15 mouse cellular contexts compared by ENCODE assay signal in the genomic region with DNA sequence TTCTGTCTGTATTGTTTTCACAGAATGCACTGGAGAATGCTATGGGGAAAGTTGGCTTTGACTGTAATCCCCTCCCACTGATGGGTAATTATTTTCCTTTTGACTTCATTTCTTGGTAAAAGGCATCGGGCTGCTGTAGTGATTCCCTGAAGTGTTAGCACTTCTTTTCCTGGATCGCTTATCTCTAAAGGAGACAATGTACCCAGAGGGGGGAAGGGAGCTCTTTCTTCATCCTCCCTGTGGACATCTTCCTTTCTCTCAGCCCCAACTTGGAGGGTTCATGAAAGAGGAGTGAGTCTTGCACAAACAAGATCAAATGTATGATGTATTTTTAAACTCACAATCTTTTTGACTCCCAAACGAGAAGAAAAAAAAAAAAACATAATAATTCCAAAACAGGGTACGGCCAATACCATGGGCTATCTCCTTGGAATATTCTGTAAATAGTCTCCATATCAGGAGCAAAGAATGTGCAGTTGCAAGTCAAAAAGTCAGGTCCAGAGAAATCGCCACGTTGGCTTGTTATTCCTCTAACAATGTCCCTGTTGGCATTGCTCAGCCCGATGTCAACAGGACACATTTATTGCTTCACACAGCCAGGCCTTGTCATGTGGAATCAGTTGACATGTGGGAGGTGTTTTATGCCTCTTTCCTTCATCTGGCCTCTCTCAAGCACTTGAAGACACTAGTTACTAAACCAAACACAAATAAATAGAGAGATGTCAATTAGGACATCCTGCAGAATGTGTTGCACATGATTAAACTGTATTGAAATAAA.
DNase-seq lines count a peak whose midpoint lies in the region; ATAC-seq and TF ChIP-seq lines count a peak whose summit lies in the region.
"Had no signal": no experiment of that assay in that cellular context is flagged by ENCODE, and none has a peak within 500 bp of the region (broad histone marks: within the 10 kb centered on the region; RNA-seq: fewer than 3 reads in every experiment).

No protein-coding gene starts in this region.

- H3K27me3 ChIP-seq in kidney, embryonic 14.5 days (ENCODE audit: control insufficient read depth, insufficient read depth, low read length) = no peaks in the 10 kb centered on the region
- no peaks in the 10 kb centered on the region for H3K27me3 ChIP-seq in heart, adult 2 months (ENCODE audit: control insufficient read depth, insufficient read depth, low read length)
- no peaks in the 10 kb centered on the region for H3K27me3 ChIP-seq in heart, embryonic 15.5 days
- no peaks in the 10 kb centered on the region for H3K27me3 ChIP-seq in lung, postnatal 0 days (replicated peaks; ENCODE audit: insufficient read depth, low read length)
- H3K27me3 ChIP-seq in midbrain, embryonic 15.5 days (replicated peaks) = no peaks in the 10 kb centered on the region
- H3K27me3 ChIP-seq: neural tube, embryonic 13.5 days had no signal

- TF ChIP-seq POLR2A in heart, adult 2 months (IDR thresholded peaks at IDR 0.05; ENCODE audit: insufficient read depth, low read depth, low read length) = no peak

- H3K4me1 ChIP-seq in kidney, embryonic 14.5 days (ENCODE audit: control insufficient read depth, insufficient read depth, low read length) = 0 out of 2 replicates have a peak, but pooled peaks cover 4% of the 10 kb centered on the region
- H3K4me1 ChIP-seq in heart, adult 2 months (ENCODE audit: control insufficient read depth, insufficient read depth, low read length) = no peaks in the 10 kb centered on the region
- H3K4me1 ChIP-seq in heart, embryonic 15.5 days (replicated peaks) = peaks cover 4% of the 10 kb centered on the region
- no peaks in the 10 kb centered on the region for H3K4me1 ChIP-seq in lung, postnatal 0 days (ENCODE audit: insufficient read depth, low read depth, low read length)
- H3K4me1 ChIP-seq in midbrain, embryonic 15.5 days = no peaks in the 10 kb centered on the region
- H3K4me1 ChIP-seq: embryonic facial prominence, embryonic 10.5 days; neural tube, embryonic 13.5 days had no signal

- TF ChIP-seq CTCF in heart, adult 2 months (IDR thresholded peaks at IDR 0.05) = no peak
- TF ChIP-seq CTCF in lung, postnatal 0 days (IDR thresholded peaks at IDR 0.05) = no peak

- no peak overlapping the region for H3K9ac ChIP-seq in kidney, embryonic 14.5 days (ENCODE audit: low read depth, low read length)
- H3K9ac ChIP-seq in heart, adult 2 months (ENCODE audit: low read depth, low read length) = no peak overlapping the region
- no peak overlapping the region for H3K9ac ChIP-seq in heart, embryonic 15.5 days
- H3K9ac ChIP-seq in lung, postnatal 0 days (replicated peaks; ENCODE audit: low read depth) = no peak overlapping the region
- H3K9ac ChIP-seq in midbrain, embryonic 15.5 days = no peak overlapping the region
- H3K9ac ChIP-seq: neural tube, embryonic 13.5 days had no signal

- WGBS in kidney, embryonic 14.5 days = 19% methylated on average over 7 of the region's 7 CpGs
- 20% methylated on average over 7 of the region's 7 CpGs for WGBS in heart, adult 2 months
- 26% methylated on average over 7 of the region's 7 CpGs for WGBS in heart, embryonic 15.5 days
- 35% methylated on average over 7 of the region's 7 CpGs for WGBS in lung, postnatal 0 days
- 69% methylated on average over 7 of the region's 7 CpGs for WGBS in midbrain, embryonic 15.5 days

- H3K4me3 ChIP-seq in kidney, embryonic 14.5 days (ENCODE audit: low read length) = no peak overlapping the region
- no peak overlapping the region for H3K4me3 ChIP-seq in heart, adult 2 months
- H3K4me3 ChIP-seq in heart, embryonic 15.5 days = no peak overlapping the region
- no peak overlapping the region for H3K4me3 ChIP-seq in lung, postnatal 0 days (ENCODE audit: low read depth, low read length)
- H3K4me3 ChIP-seq in midbrain, embryonic 15.5 days = no peak overlapping the region
- H3K4me3 ChIP-seq: embryonic facial prominence, embryonic 10.5 days; neural tube, embryonic 13.5 days had no signal

- no peak for DNase-seq in kidney, postnatal 36 days
- peak; percentile 29 to 49 for DNase-seq in heart, adult 2 months
- DNase-seq in lung, postnatal 0 days (ENCODE audit: low spot score) = peak; percentile 85
- DNase-seq in retina, embryonic 14.5 days (ENCODE audit: low spot score) = no peak
- DNase-seq in testis, postnatal 14 days (ENCODE audit: low spot score) = no peak
- DNase-seq: cerebellum, adult 9-11 months; midbrain, embryonic 14.5 days; spleen, adult 18-20 months; thymus, postnatal 36 days had no signal

- no peaks in the 10 kb centered on the region for H3K79me2 ChIP-seq in heart, adult 2 months (replicated peaks; ENCODE audit: control insufficient read depth, insufficient read depth, low read length)

- intact Hi-C loops in heart, adult 2 months (cut with DNase I) = loop anchor here (5.0 kb wide), 1 partner anchor 82 kb away; no protein-coding TSS in a partner anchor

- peak; percentile 71 for ATAC-seq in kidney, embryonic 14.5 days (ENCODE audit: low FRiP score, low TSS enrichment)
- no peak for ATAC-seq in heart, embryonic 15.5 days (replicated peaks; ENCODE audit: insufficient number of reproducible peaks, insufficient read depth, low FRiP score, low read depth)
- ATAC-seq in lung, postnatal 0 days = peak; percentile 76
- no peak for ATAC-seq in midbrain, embryonic 15.5 days (replicated peaks)

- H3K27ac ChIP-seq in kidney, embryonic 14.5 days (ENCODE audit: low read depth, low read length) = peak overlapping the region; percentile 53; the same call in 1 of the 2 replicates
- H3K27ac ChIP-seq in heart, adult 2 months = no peak overlapping the region
- peak overlapping the region; percentile 2; the same call in 1 of the 2 replicates for H3K27ac ChIP-seq in heart, embryonic 15.5 days
- H3K27ac ChIP-seq in lung, postnatal 0 days (ENCODE audit: low read length) = no peak overlapping the region; the same call in 1 of the 2 replicates
- no peak overlapping the region for H3K27ac ChIP-seq in midbrain, embryonic 15.5 days
- H3K27ac ChIP-seq: embryonic facial prominence, embryonic 10.5 days; neural tube, embryonic 13.5 days; stomach, postnatal 0 days had no signal

- 0 out of 2 replicates have a peak, but pooled peaks have one; percentile 22 for TF ChIP-seq EP300 in heart, adult 2 months (IDR thresholded peaks at IDR 0.05; ENCODE audit: insufficient read depth, low read depth, low read length)
- peak; percentile 25; the same call in 1 of the 2 replicates for TF ChIP-seq EP300 in lung, postnatal 0 days (IDR thresholded peaks at IDR 0.05)

- H3K4me2 ChIP-seq in kidney, embryonic 14.5 days (replicated peaks; ENCODE audit: low read depth, low read length) = no peak overlapping the region
- no peak overlapping the region for H3K4me2 ChIP-seq in heart, embryonic 15.5 days
- H3K4me2 ChIP-seq in lung, postnatal 0 days (replicated peaks; ENCODE audit: low read depth, low read length) = no peak overlapping the region
- no peak overlapping the region for H3K4me2 ChIP-seq in midbrain, embryonic 15.5 days
- H3K4me2 ChIP-seq: neural tube, embryonic 13.5 days had no signal

- H3K9me3 ChIP-seq in kidney, embryonic 14.5 days (ENCODE audit: control insufficient read depth, low read length) = no peaks in the 10 kb centered on the region
- no peaks in the 10 kb centered on the region for H3K9me3 ChIP-seq in heart, embryonic 15.5 days (replicated peaks)
- H3K9me3 ChIP-seq in lung, postnatal 0 days (ENCODE audit: low read length) = no peaks in the 10 kb centered on the region
- H3K9me3 ChIP-seq in midbrain, embryonic 15.5 days = no peaks in the 10 kb centered on the region
- H3K9me3 ChIP-seq: embryonic facial prominence, embryonic 10.5 days; neural tube, embryonic 13.5 days had no signal

- no peaks in the 10 kb centered on the region for H3K36me3 ChIP-seq in kidney, embryonic 14.5 days (ENCODE audit: control insufficient read depth, insufficient read depth, low read length)
- no peaks in the 10 kb centered on the region for H3K36me3 ChIP-seq in heart, adult 2 months (ENCODE audit: control insufficient read depth, insufficient read depth, low read length)
- H3K36me3 ChIP-seq in heart, embryonic 15.5 days = no peaks in the 10 kb centered on the region
- H3K36me3 ChIP-seq in lung, postnatal 0 days (ENCODE audit: insufficient read depth, low read length) = no peaks in the 10 kb centered on the region
- no peaks in the 10 kb centered on the region for H3K36me3 ChIP-seq in midbrain, embryonic 15.5 days (replicated peaks)
- H3K36me3 ChIP-seq: embryonic facial prominence, embryonic 10.5 days; neural tube, embryonic 13.5 days had no signal

Comparison
In these comparisons a context has a peak if more than half of its experiments do, and no peak if none do; other contexts are left out.
1. H3K27ac ChIP-seq: peak in kidney, embryonic 14.5 days (single experiment) and heart, embryonic 15.5 days (single experiment); none in heart, adult 2 months (single experiment), lung, postnatal 0 days (single experiment) and midbrain, embryonic 15.5 days (single experiment).
2. ATAC-seq: peak in kidney, embryonic 14.5 days (single experiment) and lung, postnatal 0 days (single experiment); none in heart, embryonic 15.5 days (single experiment) and midbrain, embryonic 15.5 days (single experiment).
3. DNase-seq: peak in heart, adult 2 months (2 of 2) and lung, postnatal 0 days (single experiment); none in kidney, postnatal 36 days (0 of 2), retina, embryonic 14.5 days (single experiment) and testis, postnatal 14 days (single experiment).